Mouse (Mus musculus): Measurements from ENCODE around the gene Zbtb7b. TPM values are rescaled to one million over a fixed set of nuclear protein-coding genes. Genes with fewer than 3 reads are reported as not detected.
A peak's percentile ranks its signal among the peaks of the same experiment; 100 is the strongest.

Gene Zbtb7b
- polyA plus RNA-seq, 1 experiment from 2014 or later = 4.8 TPM

GRCm38 (mm10) chr3:89380291-89380690 is 14.3 kb downstream of the Zbtb7b start:
- H3K36me3 ChIP-seq (ENCODE audit: control insufficient read depth, insufficient read depth, low read length) = peaks cover 13% of the 10 kb centered on the region
- H3K4me1 ChIP-seq (replicated peaks; ENCODE audit: control insufficient read depth, insufficient read depth, low read length) = peaks cover 28% of the 10 kb centered on the region
- H3K4me3 ChIP-seq (ENCODE audit: low read length) = no peak overlapping the region
- H3K9me3 ChIP-seq (ENCODE audit: control insufficient read depth, low read length) = no peaks in the 10 kb centered on the region
- no peaks in the 10 kb centered on the region for H3K27me3 ChIP-seq (ENCODE audit: control insufficient read depth, insufficient read depth, low read depth, low read length)
- 91% methylated on average over 14 of the region's 14 CpGs for WGBS
- H3K4me2 ChIP-seq (ENCODE audit: low read depth, low read length) = no peak overlapping the region
- H3K9ac ChIP-seq (ENCODE audit: low read length) = no peak overlapping the region
- H3K27ac ChIP-seq (ENCODE audit: low read length) = no peak overlapping the region
- no peak for ATAC-seq (ENCODE audit: low read depth)

- Histone ChIP-seq H3K4me2 (ENCODE audit: low read depth, low read length) (peak overlapping the region; percentile 82; the same call in 1 of the 2 replicates), H3K27me3 (ENCODE audit: control insufficient read depth, insufficient read depth, low read depth, low read length) (no peaks in the 10 kb centered on the region), H3K4me1 (replicated peaks; ENCODE audit: control insufficient read depth, insufficient read depth, low read length) (peaks cover 21% of the 10 kb centered on the region), H3K9ac (ENCODE audit: low read length) (no peak overlapping the region; the same call in 1 of the 2 replicates), H3K4me3 (ENCODE audit: low read length) (no peak overlapping the region), H3K27ac (ENCODE audit: low read length) (no peak overlapping the region), H3K36me3 (ENCODE audit: control insufficient read depth, insufficient read depth, low read length) (peaks cover 13% of the 10 kb centered on the region), H3K9me3 (ENCODE audit: control insufficient read depth, low read length) (no peaks in the 10 kb centered on the region)
- 84% methylated on average over 31 of the region's 31 CpGs for WGBS
- no peak for ATAC-seq (ENCODE audit: low read depth)
Observed at GRCm38 (mm10) chr3:89379388-89380131, 15.0 kb downstream of the Zbtb7b start.

- peak; percentile 95 for ATAC-seq (ENCODE audit: low read depth)
- peak overlapping the region; percentile 41 for H3K27ac ChIP-seq (ENCODE audit: low read length)
- 1% methylated on average over 25 of the region's 29 CpGs for WGBS
Observed at GRCm38 (mm10) chr3:89378394-89379067, 16.0 kb downstream of the Zbtb7b start.

GRCm38 (mm10) chr3:89377831-89378230 is 16.7 kb downstream of the Zbtb7b start:
- H3K4me2 ChIP-seq (ENCODE audit: low read depth, low read length) = peak overlapping the region; percentile 82; the same call in 1 of the 2 replicates
- H3K4me1 ChIP-seq (replicated peaks; ENCODE audit: control insufficient read depth, insufficient read depth, low read length) = peaks cover 17% of the 10 kb centered on the region
- ATAC-seq (ENCODE audit: low read depth) = 0 out of 2 replicates have a peak, but pooled peaks have one; percentile 4
- no peaks in the 10 kb centered on the region for H3K27me3 ChIP-seq (ENCODE audit: control insufficient read depth, insufficient read depth, low read depth, low read length)
- H3K36me3 ChIP-seq (ENCODE audit: control insufficient read depth, insufficient read depth, low read length) = peaks cover 13% of the 10 kb centered on the region
- peak overlapping the region; percentile 64; the same call in 1 of the 2 replicates for H3K4me3 ChIP-seq (ENCODE audit: low read length)
- H3K9me3 ChIP-seq (ENCODE audit: control insufficient read depth, low read length) = no peaks in the 10 kb centered on the region
- 61% methylated on average over 4 of the region's 4 CpGs for WGBS
- peak overlapping the region; percentile 41; the same call in 1 of the 2 replicates for H3K27ac ChIP-seq (ENCODE audit: low read length)
- peak overlapping the region; percentile 78 for H3K9ac ChIP-seq (ENCODE audit: low read length)

More at GRCm38 (mm10) chr3:89378394-89379067, 16.0 kb downstream of the Zbtb7b start:
- H3K9me3 ChIP-seq (ENCODE audit: control insufficient read depth, low read length) = no peaks in the 10 kb centered on the region
- no peaks in the 10 kb centered on the region for H3K27me3 ChIP-seq (ENCODE audit: control insufficient read depth, insufficient read depth, low read depth, low read length)
- H3K36me3 ChIP-seq (ENCODE audit: control insufficient read depth, insufficient read depth, low read length) = peaks cover 13% of the 10 kb centered on the region
- peak overlapping the region; percentile 64 for H3K4me3 ChIP-seq (ENCODE audit: low read length)
- peak overlapping the region; percentile 82 for H3K4me2 ChIP-seq (ENCODE audit: low read depth, low read length)
- H3K4me1 ChIP-seq (replicated peaks; ENCODE audit: control insufficient read depth, insufficient read depth, low read length) = peaks cover 17% of the 10 kb centered on the region
- H3K9ac ChIP-seq (ENCODE audit: low read length) = peak overlapping the region; percentile 78

- Histone ChIP-seq H3K4me2 (ENCODE audit: low read depth, low read length) (no peak overlapping the region), H3K9me3 (ENCODE audit: control insufficient read depth, low read length) (no peaks in the 10 kb centered on the region), H3K4me3 (ENCODE audit: low read length) (no peak overlapping the region), H3K9ac (ENCODE audit: low read length) (no peak overlapping the region), H3K4me1 (replicated peaks; ENCODE audit: control insufficient read depth, insufficient read depth, low read length) (peaks cover 11% of the 10 kb centered on the region), H3K36me3 (ENCODE audit: control insufficient read depth, insufficient read depth, low read length) (no peaks in the 10 kb centered on the region), H3K27me3 (ENCODE audit: control insufficient read depth, insufficient read depth, low read depth, low read length) (no peaks in the 10 kb centered on the region), H3K27ac (ENCODE audit: low read length) (no peak overlapping the region)
- no peak for ATAC-seq (ENCODE audit: low read depth)
- WGBS = 25% methylated on average over 5 of the region's 5 CpGs
Observed at GRCm38 (mm10) chr3:89373581-89374231, 20.9 kb downstream of the Zbtb7b start.

GRCm38 (mm10) chr3:89367338-89367737 is 27.2 kb downstream of the Zbtb7b start:
- Histone ChIP-seq H3K9ac (ENCODE audit: low read length) (no peak overlapping the region), H3K4me3 (ENCODE audit: low read length) (no peak overlapping the region), H3K36me3 (ENCODE audit: control insufficient read depth, insufficient read depth, low read length) (no peaks in the 10 kb centered on the region), H3K27ac (ENCODE audit: low read length) (no peak overlapping the region), H3K4me2 (ENCODE audit: low read depth, low read length) (no peak overlapping the region), H3K4me1 (replicated peaks; ENCODE audit: control insufficient read depth, insufficient read depth, low read length) (no peaks in the 10 kb centered on the region), H3K27me3 (ENCODE audit: control insufficient read depth, insufficient read depth, low read depth, low read length) (no peaks in the 10 kb centered on the region), H3K9me3 (ENCODE audit: control insufficient read depth, low read length) (no peaks in the 10 kb centered on the region)
- 56% methylated on average over 11 of the region's 11 CpGs for WGBS
- ATAC-seq (ENCODE audit: low read depth) = no peak

- Histone ChIP-seq H3K4me2 (ENCODE audit: low read depth, low read length) (no peak overlapping the region), H3K27me3 (ENCODE audit: control insufficient read depth, insufficient read depth, low read depth, low read length) (no peaks in the 10 kb centered on the region), H3K9ac (ENCODE audit: low read length) (no peak overlapping the region), H3K9me3 (ENCODE audit: control insufficient read depth, low read length) (no peaks in the 10 kb centered on the region), H3K4me3 (ENCODE audit: low read length) (no peak overlapping the region), H3K27ac (ENCODE audit: low read length) (no peak overlapping the region), H3K36me3 (ENCODE audit: control insufficient read depth, insufficient read depth, low read length) (no peaks in the 10 kb centered on the region), H3K4me1 (replicated peaks; ENCODE audit: control insufficient read depth, insufficient read depth, low read length) (no peaks in the 10 kb centered on the region)
- no peak for ATAC-seq (ENCODE audit: low read depth)
- WGBS = 59% methylated on average over 20 of the region's 20 CpGs
Observed at GRCm38 (mm10) chr3:89365486-89366414, 28.8 kb downstream of the Zbtb7b start.

- WGBS = 88% methylated on average over 11 of the region's 11 CpGs
- H3K27ac ChIP-seq (ENCODE audit: low read length) = no peak within 1 kb of the TSS
- H3K27me3 ChIP-seq (ENCODE audit: control insufficient read depth, insufficient read depth, low read depth, low read length) = no peaks in the 10 kb centered on the region
- no peaks in the 10 kb centered on the region for H3K4me1 ChIP-seq (replicated peaks; ENCODE audit: control insufficient read depth, insufficient read depth, low read length)
- no peak within 1 kb of the TSS for H3K4me3 ChIP-seq (ENCODE audit: low read length)
- no peak within 1 kb of the TSS for H3K4me2 ChIP-seq (ENCODE audit: low read depth, low read length)
- H3K36me3 ChIP-seq (ENCODE audit: control insufficient read depth, insufficient read depth, low read length) = no peaks in the 10 kb centered on the region
- no peak within 1 kb of the TSS for H3K9ac ChIP-seq (ENCODE audit: low read length)
- H3K9me3 ChIP-seq (ENCODE audit: control insufficient read depth, low read length) = no peaks in the 10 kb centered on the region
- no peak for ATAC-seq (ENCODE audit: low read depth)
Observed at GRCm38 (mm10) chr3:89365153-89365485, 29.5 kb downstream of the Zbtb7b start, which contains the start of gene Dcst1. Dcst1 (minus strand) TSS chr3:89365253.

Measured in lung, embryonic 16.5 days (tissue).